Mouse (Mus musculus): Measurements from ENCODE around the gene Grifin.

Gene Grifin

GRCm38 (mm10) chr5:140589082-140589774, 24.4 kb upstream of the Grifin start:
- DNase-seq (ENCODE audit: low read depth) = no peak

GRCm38 (mm10) chr5:140583732-140584368, 19.0 kb upstream of the Grifin start:
- no peak for DNase-seq (ENCODE audit: low read depth)

- no peak for DNase-seq (ENCODE audit: low read depth)
Observed at GRCm38 (mm10) chr5:140582995-140583731, 18.3 kb upstream of the Grifin start.

- DNase-seq (ENCODE audit: low read depth) = no peak
Observed at GRCm38 (mm10) chr5:140581569-140581968, 16.7 kb upstream of the Grifin start.

- DNase-seq (ENCODE audit: low read depth) = no peak
Observed at GRCm38 (mm10) chr5:140579771-140580170, 14.9 kb upstream of the Grifin start.

GRCm38 (mm10) chr5:140579221-140579620, 14.3 kb upstream of the Grifin start:
- DNase-seq (ENCODE audit: low read depth) = no peak

GRCm38 (mm10) chr5:140575381-140575866, 10.6 kb upstream of the Grifin start:
- DNase-seq (ENCODE audit: low read depth) = no peak

- DNase-seq (ENCODE audit: low read depth) = no peak
Observed at GRCm38 (mm10) chr5:140572611-140573010, 7.7 kb upstream of the Grifin start.

- DNase-seq (ENCODE audit: low read depth) = no peak
Observed at GRCm38 (mm10) chr5:140571673-140572072, 6.8 kb upstream of the Grifin start.

GRCm38 (mm10) chr5:140571201-140571600, 6.3 kb upstream of the Grifin start:
- no peak for DNase-seq (ENCODE audit: low read depth)

GRCm38 (mm10) chr5:140570223-140570870, 5.5 kb upstream of the Grifin start:
- no peak for DNase-seq (ENCODE audit: low read depth)

GRCm38 (mm10) chr5:140569032-140569595, 4.2 kb upstream of the Grifin start:
- DNase-seq (ENCODE audit: low read depth) = no peak

- no peak for DNase-seq (ENCODE audit: low read depth)
Observed at GRCm38 (mm10) chr5:140568321-140568970, 3.6 kb upstream of the Grifin start.

GRCm38 (mm10) chr5:140567751-140568150, 2.9 kb upstream of the Grifin start:
- DNase-seq (ENCODE audit: low read depth) = no peak

- DNase-seq (ENCODE audit: low read depth) = no peak
Observed at GRCm38 (mm10) chr5:140567321-140567720, 2.5 kb upstream of the Grifin start.

GRCm38 (mm10) chr5:140566271-140566670, 1.4 kb upstream of the Grifin start:
- no peak for DNase-seq (ENCODE audit: low read depth)

GRCm38 (mm10) chr5:140565856-140566255, 985 bp upstream of the Grifin start:
- DNase-seq (ENCODE audit: low read depth) = no peak

- DNase-seq (ENCODE audit: low read depth) = no peak
Observed at GRCm38 (mm10) chr5:140565451-140565850, 580 bp upstream of the Grifin start.

GRCm38 (mm10) chr5:140562601-140563000, 2.3 kb downstream of the Grifin start:
- no peak for DNase-seq (ENCODE audit: low read depth)

- DNase-seq (ENCODE audit: low read depth) = no peak
Observed at GRCm38 (mm10) chr5:140556859-140557258, 8.0 kb downstream of the Grifin start.

- DNase-seq (ENCODE audit: low read depth) = no peak
Observed at GRCm38 (mm10) chr5:140553719-140554118, 11.2 kb downstream of the Grifin start.

Data from fibroblast of lung, adult 2 months (primary cell).